ENCODE assay signal across 9 mouse cellular contexts in the genomic region with DNA sequence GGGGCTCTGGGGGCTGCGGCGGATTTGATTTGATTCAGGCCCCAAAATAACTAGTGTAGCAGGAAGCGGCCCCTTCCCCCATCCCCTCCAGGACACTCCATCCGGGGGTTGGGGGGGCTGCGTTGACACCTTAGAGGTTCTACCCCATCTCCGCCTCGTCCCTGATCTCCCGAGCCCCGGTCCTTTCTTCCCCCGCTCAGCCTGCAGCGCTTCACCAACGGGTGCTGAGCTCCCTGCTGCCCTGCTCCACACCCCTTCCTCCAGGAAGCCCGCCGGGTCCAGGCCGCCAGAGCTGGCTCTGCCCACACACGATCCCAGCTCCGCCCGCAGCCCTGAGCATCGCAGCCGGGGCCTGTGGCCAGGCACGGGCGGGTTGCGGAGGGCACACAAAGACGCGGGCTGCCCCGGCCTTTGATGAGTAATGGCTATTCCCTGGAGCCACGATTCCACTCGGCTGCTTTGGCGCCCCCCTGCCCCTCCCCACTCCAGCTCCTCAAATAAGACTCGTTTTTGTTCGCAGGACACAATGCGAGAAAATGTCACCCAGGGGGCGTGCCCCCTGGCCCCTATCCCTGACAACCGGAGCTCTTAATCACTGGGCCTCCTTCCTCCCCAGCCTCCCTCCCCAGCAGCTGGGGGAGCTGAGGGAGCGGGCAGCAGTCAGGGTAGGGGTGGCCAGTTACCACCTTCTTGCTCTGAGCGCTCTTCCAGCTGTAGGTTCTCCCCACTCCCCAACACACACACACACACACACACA. TPM values are rescaled to one million over a fixed set of nuclear protein-coding genes. Genes with fewer than 3 reads are reported as not detected.
DNase-seq lines count a peak whose midpoint lies in the region; ATAC-seq and TF ChIP-seq lines count a peak whose summit lies in the region.
"Had no signal": no experiment of that assay in that cellular context is flagged by ENCODE, and none has a peak within 500 bp of the region (broad histone marks: within the 10 kb centered on the region; RNA-seq: fewer than 3 reads in every experiment).

No protein-coding gene starts in this region.

- TF ChIP-seq CTCF in intestine, postnatal 0 days (IDR thresholded peaks at IDR 0.05; ENCODE audit: low read depth): no peak
- no peak for TF ChIP-seq CTCF in brain, embryonic 14.5 days (IDR thresholded peaks at IDR 0.05; ENCODE audit: borderline replicate concordance, extremely low read depth, insufficient read depth, insufficient read length)

- no peak for ATAC-seq in intestine, embryonic 14.5 days (replicated peaks; ENCODE audit: low FRiP score, low TSS enrichment, low read depth)
- ATAC-seq in intestine, postnatal 0 days: no peak
- ATAC-seq in hindbrain, embryonic 13.5 days (ENCODE audit: low FRiP score): 0 out of 2 replicates have a peak, but pooled peaks have one; percentile 13
- ATAC-seq in neural tube, embryonic 11.5 days (ENCODE audit: insufficient read depth, low FRiP score, low TSS enrichment): peak; percentile 58

- H3K36me3 ChIP-seq in intestine, embryonic 14.5 days (ENCODE audit: control insufficient read depth, insufficient read depth, low read length): no peaks in the 10 kb centered on the region
- no peaks in the 10 kb centered on the region for H3K36me3 ChIP-seq in intestine, postnatal 0 days (ENCODE audit: control insufficient read depth, insufficient read depth)
- no peaks in the 10 kb centered on the region for H3K36me3 ChIP-seq in hindbrain, embryonic 13.5 days
- no peaks in the 10 kb centered on the region for H3K36me3 ChIP-seq in neural tube, embryonic 11.5 days (ENCODE audit: control insufficient read depth, insufficient read depth, low read length)

- 6% methylated on average over 34 of the region's 36 CpGs for WGBS in intestine, embryonic 14.5 days
- 11% methylated on average over 35 of the region's 36 CpGs for WGBS in intestine, postnatal 0 days
- 1% methylated on average over 35 of the region's 36 CpGs for WGBS in hindbrain, embryonic 13.5 days
- WGBS in neural tube, embryonic 11.5 days: 2% methylated on average over 36 of the region's 36 CpGs

- no peak for TF ChIP-seq POLR2A in brain, embryonic 14.5 days (IDR thresholded peaks at IDR 0.05; ENCODE audit: borderline replicate concordance, extremely low read depth, insufficient read depth, insufficient read length, poor library complexity, severe bottlenecking)

- H3K27ac ChIP-seq in intestine, embryonic 14.5 days (ENCODE audit: low read depth): no peak overlapping the region
- no peak overlapping the region for H3K27ac ChIP-seq in intestine, postnatal 0 days (ENCODE audit: low read depth, low read length)
- no peak overlapping the region for H3K27ac ChIP-seq in hindbrain, embryonic 13.5 days
- H3K27ac ChIP-seq in neural tube, embryonic 11.5 days (ENCODE audit: low read depth, low read length): 0 out of 2 replicates have a peak overlapping the region, but pooled peaks have one; percentile 21

- peak overlapping the region; percentile 38 for H3K4me2 ChIP-seq in intestine, embryonic 14.5 days (ENCODE audit: low read length)
- H3K4me2 ChIP-seq in intestine, postnatal 0 days (replicated peaks; ENCODE audit: low read depth): no peak overlapping the region
- peak overlapping the region; percentile 42 for H3K4me2 ChIP-seq in hindbrain, embryonic 13.5 days
- peak overlapping the region; percentile 28 for H3K4me2 ChIP-seq in neural tube, embryonic 11.5 days (ENCODE audit: low read depth)

- DNase-seq in intestine, embryonic 14.5 days (ENCODE audit: low spot score): no peak
- DNase-seq in brain, embryonic 14.5 days (ENCODE audit: low read depth): peak; percentile 64
- DNase-seq in neural tube, embryonic 11.5 days (ENCODE audit: low spot score): peak; percentile 82
- no peak for DNase-seq in layer of hippocampus, adult 9-10 months (ENCODE audit: low spot score)
- DNase-seq in urinary bladder, postnatal 25 days (ENCODE audit: low spot score): no peak
- DNase-seq in cerebellum, adult 11 months: no peak
- DNase-seq: cerebellum, adult 18-20 months had no signal

- no peak overlapping the region for H3K9ac ChIP-seq in intestine, embryonic 14.5 days (ENCODE audit: low read length)
- H3K9ac ChIP-seq in intestine, postnatal 0 days (ENCODE audit: low read depth, low read length): no peak overlapping the region
- H3K9ac ChIP-seq in hindbrain, embryonic 13.5 days: peak overlapping the region; percentile 51
- peak overlapping the region; percentile 55 for H3K9ac ChIP-seq in neural tube, embryonic 11.5 days (ENCODE audit: low read length)

- H3K4me3 ChIP-seq in intestine, embryonic 14.5 days (ENCODE audit: low read depth, low read length): no peak overlapping the region
- no peak overlapping the region for H3K4me3 ChIP-seq in intestine, postnatal 0 days (ENCODE audit: low read depth, low read length)
- H3K4me3 ChIP-seq in hindbrain, embryonic 13.5 days: peak overlapping the region; percentile 14
- H3K4me3 ChIP-seq in neural tube, embryonic 11.5 days (ENCODE audit: low read depth, low read length): no peak overlapping the region

- 0 out of 2 replicates have a peak, but pooled peaks cover 10% of the 10 kb centered on the region for H3K27me3 ChIP-seq in intestine, embryonic 14.5 days (replicated peaks; ENCODE audit: control insufficient read depth, insufficient read depth, low read length)
- H3K27me3 ChIP-seq in intestine, postnatal 0 days (replicated peaks; ENCODE audit: control insufficient read depth, insufficient read depth, low read length): peaks cover 27% of the 10 kb centered on the region; the same call in 1 of the 2 replicates
- peaks cover 77% of the 10 kb centered on the region for H3K27me3 ChIP-seq in hindbrain, embryonic 13.5 days
- H3K27me3 ChIP-seq in neural tube, embryonic 11.5 days (ENCODE audit: control insufficient read depth, insufficient read depth, low read length): 0 out of 2 replicates have a peak, but pooled peaks cover 7% of the 10 kb centered on the region

- H3K4me1 ChIP-seq in intestine, embryonic 14.5 days (replicated peaks; ENCODE audit: control insufficient read depth, insufficient read depth, low read length): peaks cover 21% of the 10 kb centered on the region
- no peaks in the 10 kb centered on the region for H3K4me1 ChIP-seq in intestine, postnatal 0 days (replicated peaks; ENCODE audit: control insufficient read depth, insufficient read depth, low read length)
- H3K4me1 ChIP-seq in hindbrain, embryonic 13.5 days (replicated peaks): peaks cover 44% of the 10 kb centered on the region
- peaks cover 41% of the 10 kb centered on the region for H3K4me1 ChIP-seq in neural tube, embryonic 11.5 days (ENCODE audit: control insufficient read depth, insufficient read depth, low read length)

- H3K9me3 ChIP-seq in intestine, embryonic 14.5 days (ENCODE audit: control insufficient read depth, low read length): no peaks in the 10 kb centered on the region
- no peaks in the 10 kb centered on the region for H3K9me3 ChIP-seq in intestine, postnatal 0 days (ENCODE audit: control insufficient read depth)
- no peaks in the 10 kb centered on the region for H3K9me3 ChIP-seq in hindbrain, embryonic 13.5 days
- H3K9me3 ChIP-seq in neural tube, embryonic 11.5 days (ENCODE audit: control insufficient read depth, low read length): no peaks in the 10 kb centered on the region

RNA-seq across cellular contexts. Expression of gene Phb, which starts 21.2 kb away (rescaled TPM):
- polyA plus RNA-seq in intestine, embryonic 14.5 days (2014; fragmentation: Nextera tagmentation; extraction: Ambion mirVana): 300 and 305 TPM in 2 replicates
- 133 and 147 TPM in 2 replicates for polyA plus RNA-seq in intestine, postnatal 0 days (2015; fragmentation: Nextera tagmentation; extraction: Ambion mirVana)
- 172 and 205 TPM in 2 replicates for polyA plus RNA-seq in brain, embryonic 14.5 days (2012; rRNA removed)
- 175 and 186 TPM in 2 replicates for polyA plus RNA-seq in hindbrain, embryonic 13.5 days (2015; fragmentation: Nextera tagmentation; extraction: Ambion mirVana)
- polyA plus RNA-seq in neural tube, embryonic 11.5 days (2014; fragmentation: Nextera tagmentation; extraction: Ambion mirVana): 226 and 230 TPM in 2 replicates

RNA-seq across cellular contexts. Expression of gene Ngfr, which starts 58.0 kb away (rescaled TPM):
- polyA plus RNA-seq in intestine, embryonic 14.5 days (2014; fragmentation: Nextera tagmentation; extraction: Ambion mirVana): 15.3 and 17.6 TPM in 2 replicates
- polyA plus RNA-seq in intestine, postnatal 0 days (2015; fragmentation: Nextera tagmentation; extraction: Ambion mirVana): 7.2 and 7.4 TPM in 2 replicates
- polyA plus RNA-seq in brain, embryonic 14.5 days (2012; rRNA removed): 17.2 and 42.3 TPM in 2 replicates
- polyA plus RNA-seq in hindbrain, embryonic 13.5 days (2015; fragmentation: Nextera tagmentation; extraction: Ambion mirVana): 41.4 and 45.5 TPM in 2 replicates
- polyA plus RNA-seq in neural tube, embryonic 11.5 days (2014; fragmentation: Nextera tagmentation; extraction: Ambion mirVana): 92.0 and 97.6 TPM in 2 replicates

Comparison
In these comparisons a context has a peak if more than half of its experiments do, and no peak if none do; other contexts are left out.
1. ATAC-seq: peak in hindbrain, embryonic 13.5 days (single experiment) and neural tube, embryonic 11.5 days (single experiment); none in intestine, embryonic 14.5 days (single experiment) and intestine, postnatal 0 days (single experiment).
2. DNase-seq: peak in brain, embryonic 14.5 days (single experiment) and neural tube, embryonic 11.5 days (single experiment); none in intestine, embryonic 14.5 days (single experiment), layer of hippocampus, adult 9-10 months (single experiment), urinary bladder, postnatal 25 days (single experiment) and cerebellum, adult 11 months (single experiment).
3. H3K9ac ChIP-seq: peak in hindbrain, embryonic 13.5 days (single experiment) and neural tube, embryonic 11.5 days (single experiment); none in intestine, embryonic 14.5 days (single experiment) and intestine, postnatal 0 days (single experiment).